Mouse (Mus musculus) E14TG2a.4 (cell line): ENCODE data around the gene Sgcd.

Experiments
- H3K27me3 ChIP-seq: 2 replicates; pipeline ENCODE4 v1.6.1; 2014; ENCODE audit warnings: low read length, control low read depth; ENCODE audit not compliant: insufficient read depth
- H3K36me3 ChIP-seq: 2 replicates; pipeline ENCODE4 v1.6.1; 2014; ENCODE audit warnings: low read length, control low read depth; ENCODE audit not compliant: insufficient read depth
- H3K4me1 ChIP-seq: replicated peaks from 2 replicates; pipeline ENCODE4 v1.6.1; 2014; ENCODE audit warnings: low read depth, low read length, control low read depth
- H3K4me3 ChIP-seq: replicated peaks from 2 replicates; pipeline ENCODE4 v1.5.1; 2014; ENCODE audit warnings: mild to moderate bottlenecking, low read length
- H3K9me3 ChIP-seq: 2 replicates; pipeline ENCODE4 v1.6.1; 2014; ENCODE audit warnings: low read length, control low read depth
- CTCF ChIP-seq: conservative IDR thresholded peaks from 2 replicates; pipeline ENCODE4 v1.5.1; 2014; ENCODE audit warnings: low read length
- NANOG ChIP-seq: IDR thresholded peaks from 2 replicates; pipeline ENCODE4 v1.6.1; 2014; ENCODE audit warnings: borderline replicate concordance, low read length, mixed read lengths
- POU5F1 ChIP-seq: IDR thresholded peaks from 2 replicates; pipeline ENCODE4 v1.6.1; 2014; ENCODE audit warnings: low read length, borderline replicate concordance

Sgcd gene

GRCm38 (mm10) chr11:46924946-46925345 is 1063.8 kb downstream of the Sgcd start:
- H3K4me3 ChIP-seq, result no peak overlapping the region
- no peak for TF ChIP-seq NANOG
- no peaks in the 10 kb centered on the region for H3K36me3 ChIP-seq
- no peaks in the 10 kb centered on the region for H3K27me3 ChIP-seq
- no peaks in the 10 kb centered on the region for H3K9me3 ChIP-seq
- H3K4me1 ChIP-seq, result no peaks in the 10 kb centered on the region

GRCm38 (mm10) chr11:46920244-46920643 is 1068.5 kb downstream of the Sgcd start:
- Histone ChIP-seq H3K9me3 (no peaks in the 10 kb centered on the region), H3K4me3 (no peak overlapping the region), H3K27me3 (no peaks in the 10 kb centered on the region), H3K4me1 (no peaks in the 10 kb centered on the region), H3K36me3 (no peaks in the 10 kb centered on the region)
- TF ChIP-seq CTCF (no peak), POU5F1 (no peak), NANOG (no peak)

- H3K4me1 ChIP-seq, result no peaks in the 10 kb centered on the region
- H3K9me3 ChIP-seq, result no peaks in the 10 kb centered on the region
- H3K27me3 ChIP-seq, result no peaks in the 10 kb centered on the region
- TF ChIP-seq CTCF (no peak), NANOG (no peak), POU5F1 (no peak)
- no peak overlapping the region for H3K4me3 ChIP-seq
- H3K36me3 ChIP-seq, result no peaks in the 10 kb centered on the region
Measured at GRCm38 (mm10) chr11:46912656-46913237, 1076.0 kb downstream of the Sgcd start.

- Histone ChIP-seq H3K9me3 (no peaks in the 10 kb centered on the region), H3K27me3 (no peaks in the 10 kb centered on the region), H3K4me1 (no peaks in the 10 kb centered on the region), H3K4me3 (no peak overlapping the region), H3K36me3 (no peaks in the 10 kb centered on the region)
- TF ChIP-seq POU5F1 (no peak), NANOG (no peak), CTCF (peak; percentile 43)
Measured at GRCm38 (mm10) chr11:46904281-46904680, 1084.5 kb downstream of the Sgcd start.

DNA sequence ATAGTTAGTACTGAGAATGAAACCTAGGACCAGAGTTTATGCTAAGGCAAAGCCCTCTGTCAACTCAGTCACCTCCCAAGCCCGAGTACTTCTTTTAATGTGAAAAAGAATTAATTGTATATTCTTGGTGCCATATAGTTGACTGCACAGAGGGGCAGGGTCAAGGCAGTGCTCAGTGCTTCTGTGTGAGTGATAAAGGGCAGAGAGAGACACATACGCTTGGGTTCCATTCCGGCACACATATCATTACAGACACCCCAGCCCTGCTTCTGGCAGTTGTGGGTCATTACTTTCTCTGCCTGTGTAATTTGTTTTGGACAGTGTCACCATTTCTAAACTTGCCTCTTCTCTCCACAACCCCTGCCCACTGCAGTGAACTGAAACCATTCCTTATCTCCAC is 1099.7 kb downstream of the Sgcd start:
- H3K27me3 ChIP-seq, result no peaks in the 10 kb centered on the region
- H3K9me3 ChIP-seq, result no peaks in the 10 kb centered on the region
- H3K36me3 ChIP-seq, result no peaks in the 10 kb centered on the region
- H3K4me3 ChIP-seq, result no peak overlapping the region
- TF ChIP-seq CTCF, result no peak
- no peak for TF ChIP-seq POU5F1
- TF ChIP-seq NANOG, result no peak
- no peaks in the 10 kb centered on the region for H3K4me1 ChIP-seq

GRCm38 (mm10) chr11:46882456-46882855 is 1106.3 kb downstream of the Sgcd start:
- no peak overlapping the region for H3K4me3 ChIP-seq
- no peaks in the 10 kb centered on the region for H3K9me3 ChIP-seq
- no peaks in the 10 kb centered on the region for H3K4me1 ChIP-seq
- H3K27me3 ChIP-seq, result no peaks in the 10 kb centered on the region
- TF ChIP-seq POU5F1 (no peak), CTCF (no peak), NANOG (no peak)
- no peaks in the 10 kb centered on the region for H3K36me3 ChIP-seq

DNA sequence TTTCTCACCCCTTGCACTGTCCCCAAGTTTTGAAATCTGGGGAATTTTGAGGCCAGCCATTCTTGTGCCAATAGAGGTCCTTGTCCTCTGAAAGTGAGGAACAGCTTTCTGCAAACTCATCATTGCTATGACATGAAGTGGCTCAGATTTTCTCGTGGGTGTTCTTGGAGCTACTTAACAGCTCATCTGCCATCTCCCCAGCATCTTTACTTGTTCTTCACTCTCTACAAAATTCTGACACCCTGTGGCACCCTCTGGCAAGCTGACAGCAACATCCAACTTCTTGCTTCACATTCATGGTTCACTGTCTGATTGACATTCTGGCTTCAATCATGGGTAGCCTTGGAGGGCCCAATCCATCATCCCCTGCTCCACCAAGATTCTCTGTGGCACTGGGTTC is 1113.0 kb downstream of the Sgcd start:
- no peak overlapping the region for H3K4me3 ChIP-seq
- peaks cover 3% of the 10 kb centered on the region; the same call in 1 of the 2 replicates for H3K4me1 ChIP-seq
- peaks cover 6% of the 10 kb centered on the region; the same call in 1 of the 2 replicates for H3K9me3 ChIP-seq
- H3K36me3 ChIP-seq, result no peaks in the 10 kb centered on the region
- TF ChIP-seq NANOG, result no peak
- no peak for TF ChIP-seq POU5F1
- TF ChIP-seq CTCF, result no peak
- H3K27me3 ChIP-seq, result no peaks in the 10 kb centered on the region

GRCm38 (mm10) chr11:46868594-46868993 is 1120.2 kb downstream of the Sgcd start:
- TF ChIP-seq POU5F1 (no peak), CTCF (no peak), NANOG (no peak)
- no peaks in the 10 kb centered on the region for H3K9me3 ChIP-seq
- peaks cover 7% of the 10 kb centered on the region for H3K4me1 ChIP-seq
- no peak overlapping the region for H3K4me3 ChIP-seq
- H3K27me3 ChIP-seq, result peaks cover 3% of the 10 kb centered on the region; the same call in 1 of the 2 replicates
- no peaks in the 10 kb centered on the region for H3K36me3 ChIP-seq

GRCm38 (mm10) chr11:46864809-46865208 is 1124.0 kb downstream of the Sgcd start:
- no peaks in the 10 kb centered on the region for H3K9me3 ChIP-seq
- H3K4me1 ChIP-seq, result peaks cover 6% of the 10 kb centered on the region
- no peak overlapping the region for H3K4me3 ChIP-seq
- TF ChIP-seq POU5F1 (no peak), CTCF (peak; percentile 9; the same call in 1 of the 2 replicates), NANOG (no peak)
- H3K27me3 ChIP-seq, result peaks cover 3% of the 10 kb centered on the region; the same call in 1 of the 2 replicates
- H3K36me3 ChIP-seq, result no peaks in the 10 kb centered on the region
